Mouse (Mus musculus) lung, adult 2 months (tissue): ENCODE data around the gene Lpcat3.

ENCODE experiments used
- CTCF ChIP-seq: fragments of 200-500 bp; IDR thresholded peaks from 2 replicates; pipeline ENCODE4 v1.5.1; 2011; ENCODE audit warnings: mild to moderate bottlenecking, low read length, control low read depth; ENCODE audit not compliant: insufficient read depth
- POLR2A ChIP-seq: fragments of 200-500 bp; IDR thresholded peaks from 2 replicates; pipeline ENCODE4 v1.6.1; 2011; ENCODE audit warnings: low read depth, mild to moderate bottlenecking, control low read depth, low read length, borderline replicate concordance; ENCODE audit errors: extremely low read depth

DNA sequence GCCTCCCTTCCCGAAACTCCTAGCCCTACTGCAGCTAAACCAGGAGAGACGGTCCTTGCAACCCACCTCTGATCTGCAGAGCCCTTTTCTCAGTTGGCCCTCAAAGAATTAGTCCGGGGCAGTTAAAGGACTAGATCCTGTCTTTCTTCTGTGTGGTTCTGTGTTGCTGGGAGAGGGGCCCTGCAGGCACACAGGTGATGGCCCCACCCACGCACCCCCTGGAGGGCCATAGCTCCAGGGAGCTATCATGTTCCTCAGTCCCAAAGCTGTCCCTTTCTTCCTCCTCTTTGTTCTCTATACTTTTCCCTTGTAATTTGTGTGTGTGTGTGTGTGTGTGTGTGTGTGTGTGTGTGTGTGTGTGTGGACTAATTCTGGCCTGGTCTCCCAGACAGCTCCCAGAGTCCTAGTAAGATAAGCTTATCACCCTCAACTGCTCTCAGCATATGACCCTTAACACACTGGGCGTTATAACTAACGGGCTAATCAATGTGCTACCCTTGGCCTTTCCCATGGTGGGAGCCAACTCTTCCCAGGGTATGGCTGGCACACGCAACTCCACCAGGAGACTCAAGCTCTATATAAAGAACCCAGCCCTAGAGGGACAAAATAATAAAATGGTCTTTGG is 56.6 kb downstream of the Lpcat3 start:
- TF ChIP-seq POLR2A (no peak), CTCF (no peak)
